Mouse (Mus musculus): Measurements from ENCODE around the gene Wasf3.

GRCm38 (mm10) chr5:146432476-146432875 is 47.7 kb downstream of the Wasf3 start:
- no peak for TF ChIP-seq CTCF (IDR thresholded peaks at IDR 0.05)
- TF ChIP-seq EP300 (IDR thresholded peaks at IDR 0.05), result no peak

All from lung, postnatal 0 days (tissue).